Mouse (Mus musculus): ENCODE measurements around the gene Cdca7. TPM values are rescaled to one million over a fixed set of nuclear protein-coding genes. Genes with fewer than 3 reads are reported as not detected.

Gene Cdca7
- polyA plus RNA-seq (2016; fragmentation: Nextera tagmentation; extraction: Ambion mirVana), result 280 and 291 TPM in 2 replicates

DNA sequence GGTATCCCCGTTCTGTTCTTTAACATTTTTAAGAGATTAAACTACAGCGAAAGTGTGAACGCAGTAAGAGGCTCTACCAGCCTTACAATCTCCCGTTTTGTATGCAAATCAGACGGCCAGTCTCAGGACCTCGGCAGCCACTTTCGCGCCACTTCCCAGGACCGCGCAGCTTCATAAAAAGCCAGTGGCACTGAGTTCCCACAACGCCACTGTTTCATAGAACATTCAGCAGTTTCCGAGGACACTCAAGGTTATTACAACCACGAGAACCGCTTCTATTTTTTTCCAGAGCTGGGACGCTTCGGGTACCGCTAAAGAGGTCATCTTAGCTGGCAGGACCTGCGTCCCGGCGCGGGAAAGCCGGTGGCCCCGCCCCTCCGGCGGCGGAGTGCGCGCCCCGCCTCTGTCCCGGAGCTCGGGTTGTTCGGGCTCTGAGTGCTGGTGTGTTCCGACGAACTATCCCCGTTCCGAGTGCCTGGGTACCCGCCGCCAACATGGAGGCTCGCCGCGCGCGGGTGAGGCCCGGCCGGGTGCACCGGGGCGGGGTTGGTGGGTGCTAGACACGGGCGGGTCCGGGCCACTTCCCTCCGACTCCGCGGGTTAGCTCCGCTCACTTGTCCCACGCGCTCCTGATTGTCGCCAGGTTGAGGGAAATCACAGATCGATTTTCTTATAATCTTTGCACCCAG lies at the start of gene Cdca7:
Gene Cdca7, plus strand, starts transcription at position 363 of the 689 bp plus-strand sequence.
- Histone ChIP-seq H3K9me3 (no peaks in the 10 kb centered on the region), H3K4me1 (peaks cover 69% of the 10 kb centered on the region), H3K36me3 (replicated peaks) (peaks cover 24% of the 10 kb centered on the region), H3K27me3 (ENCODE audit: poor library complexity, severe bottlenecking) (peaks cover 25% of the 10 kb centered on the region), H3K27ac (peak within 1 kb of the TSS; percentile 99), H3K4me3 (peak within 1 kb of the TSS; percentile 74)
- peak; percentile 86 for DNase-seq (ENCODE audit: extremely low spot score, low spot score)
- under 1% methylated on average over 58 of the region's 58 CpGs for WGBS

DNA sequence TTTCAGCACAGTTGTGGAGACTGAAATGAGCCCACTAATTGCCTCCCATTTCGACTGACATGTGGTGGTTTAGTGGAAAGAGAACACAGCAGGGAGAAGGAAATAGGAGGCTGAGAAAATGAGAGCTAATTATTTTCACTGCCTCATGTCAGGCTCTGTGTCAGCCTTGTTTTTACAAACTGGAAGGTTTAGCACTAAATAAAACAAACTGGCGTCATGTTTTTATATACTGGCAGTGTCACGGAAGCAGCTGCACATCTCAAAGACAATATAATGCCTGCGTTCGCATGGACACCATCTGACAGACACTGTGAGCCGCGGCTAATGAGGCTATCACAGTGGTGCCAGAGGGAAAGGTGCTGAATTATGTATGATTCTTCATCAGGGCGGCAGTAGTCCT lies 49.2 kb upstream of the Cdca7 start:
- no peak overlapping the region for H3K27ac ChIP-seq
- H3K27me3 ChIP-seq (ENCODE audit: poor library complexity, severe bottlenecking), result peaks cover 87% of the 10 kb centered on the region
- H3K4me1 ChIP-seq, result peaks cover 28% of the 10 kb centered on the region
- no peaks in the 10 kb centered on the region for H3K9me3 ChIP-seq
- H3K36me3 ChIP-seq (replicated peaks), result no peaks in the 10 kb centered on the region
- WGBS, result 25% methylated on average over 8 of the region's 8 CpGs
- H3K4me3 ChIP-seq, result no peak overlapping the region
- DNase-seq (ENCODE audit: extremely low spot score, low spot score), result peak; percentile 29

GRCm38 (mm10) chr2:72427288-72427687 lies 48.7 kb upstream of the Cdca7 start:
- H3K4me3 ChIP-seq, result no peak overlapping the region
- H3K36me3 ChIP-seq (replicated peaks), result no peaks in the 10 kb centered on the region
- peaks cover 28% of the 10 kb centered on the region for H3K4me1 ChIP-seq
- WGBS, result 79% methylated on average over 11 of the region's 11 CpGs
- DNase-seq (ENCODE audit: extremely low spot score, low spot score), result no peak
- peaks cover 85% of the 10 kb centered on the region for H3K27me3 ChIP-seq (ENCODE audit: poor library complexity, severe bottlenecking)
- no peaks in the 10 kb centered on the region for H3K9me3 ChIP-seq
- H3K27ac ChIP-seq, result no peak overlapping the region

DNA sequence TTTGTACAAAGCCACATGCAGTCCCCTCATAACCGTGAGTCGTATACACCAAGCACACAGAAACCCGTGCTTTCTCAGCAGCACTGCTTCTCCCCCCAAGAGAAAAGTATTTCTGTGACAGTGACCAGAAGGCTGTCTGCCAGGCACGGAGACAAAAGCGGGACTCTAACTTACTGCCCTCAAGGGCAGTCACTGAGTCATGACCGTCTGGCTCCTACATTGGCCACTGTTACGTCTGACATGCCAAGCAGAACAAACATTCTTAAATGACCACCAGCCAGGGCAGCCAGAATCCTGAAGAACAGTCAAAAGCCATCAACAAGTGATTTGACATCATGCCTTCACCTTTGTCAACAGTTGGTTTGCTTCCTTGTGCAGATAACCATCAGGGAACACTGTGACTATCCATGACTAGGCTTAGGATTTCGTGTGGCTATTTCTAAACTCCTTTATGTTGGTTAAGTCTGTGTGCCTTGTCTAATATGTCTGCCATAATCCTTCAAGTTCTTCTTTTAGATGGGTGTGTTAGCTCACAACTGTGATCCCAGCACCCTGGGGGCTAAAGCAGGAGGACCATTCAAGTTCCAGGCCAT lies 36.9 kb upstream of the Cdca7 start:
- H3K27ac ChIP-seq, result no peak overlapping the region
- WGBS, result 85% methylated on average over 8 of the region's 8 CpGs
- no peaks in the 10 kb centered on the region for H3K9me3 ChIP-seq
- H3K4me3 ChIP-seq, result no peak overlapping the region
- no peaks in the 10 kb centered on the region for H3K4me1 ChIP-seq
- DNase-seq (ENCODE audit: extremely low spot score, low spot score), result no peak
- 0 out of 2 replicates have a peak, but pooled peaks cover 2% of the 10 kb centered on the region for H3K36me3 ChIP-seq (replicated peaks)
- peaks cover 3% of the 10 kb centered on the region; the same call in 1 of the 2 replicates for H3K27me3 ChIP-seq (ENCODE audit: poor library complexity, severe bottlenecking)

DNA sequence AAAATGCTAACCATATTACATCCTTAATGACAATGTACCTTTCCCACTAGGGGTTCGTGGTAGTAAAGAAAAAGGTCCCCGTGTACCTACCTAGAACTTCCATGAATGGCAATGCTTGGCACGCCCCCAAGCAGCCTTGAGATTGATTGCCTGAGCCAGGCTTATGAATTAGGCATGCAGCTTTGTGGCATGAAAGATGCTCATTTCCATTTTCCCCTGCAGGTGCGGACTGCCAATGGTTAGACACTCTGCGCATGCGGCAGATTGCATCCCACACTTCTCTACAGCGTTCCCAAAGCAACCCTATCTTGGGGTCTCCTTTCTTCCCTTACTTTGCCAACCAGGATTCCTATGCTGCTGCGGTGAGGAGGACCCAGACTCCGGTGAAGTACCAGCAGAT lies 34.9 kb upstream of the Cdca7 start:
- Histone ChIP-seq H3K27me3 (ENCODE audit: poor library complexity, severe bottlenecking) (0 out of 2 replicates have a peak, but pooled peaks cover 3% of the 10 kb centered on the region), H3K9me3 (no peaks in the 10 kb centered on the region), H3K27ac (no peak overlapping the region), H3K4me3 (no peak overlapping the region), H3K36me3 (replicated peaks) (0 out of 2 replicates have a peak, but pooled peaks cover 2% of the 10 kb centered on the region), H3K4me1 (no peaks in the 10 kb centered on the region)
- 95% methylated on average over 9 of the region's 9 CpGs for WGBS
- no peak for DNase-seq (ENCODE audit: extremely low spot score, low spot score)

GRCm38 (mm10) chr2:72442825-72443224 lies 33.1 kb upstream of the Cdca7 start:
- no peaks in the 10 kb centered on the region for H3K9me3 ChIP-seq
- H3K4me1 ChIP-seq, result peaks cover 10% of the 10 kb centered on the region
- 0 out of 2 replicates have a peak, but pooled peaks cover 2% of the 10 kb centered on the region for H3K36me3 ChIP-seq (replicated peaks)
- DNase-seq (ENCODE audit: extremely low spot score, low spot score), result no peak
- 97% methylated on average over 6 of the region's 6 CpGs for WGBS
- H3K4me3 ChIP-seq, result no peak overlapping the region
- no peaks in the 10 kb centered on the region for H3K27me3 ChIP-seq (ENCODE audit: poor library complexity, severe bottlenecking)
- H3K27ac ChIP-seq, result no peak overlapping the region

DNA sequence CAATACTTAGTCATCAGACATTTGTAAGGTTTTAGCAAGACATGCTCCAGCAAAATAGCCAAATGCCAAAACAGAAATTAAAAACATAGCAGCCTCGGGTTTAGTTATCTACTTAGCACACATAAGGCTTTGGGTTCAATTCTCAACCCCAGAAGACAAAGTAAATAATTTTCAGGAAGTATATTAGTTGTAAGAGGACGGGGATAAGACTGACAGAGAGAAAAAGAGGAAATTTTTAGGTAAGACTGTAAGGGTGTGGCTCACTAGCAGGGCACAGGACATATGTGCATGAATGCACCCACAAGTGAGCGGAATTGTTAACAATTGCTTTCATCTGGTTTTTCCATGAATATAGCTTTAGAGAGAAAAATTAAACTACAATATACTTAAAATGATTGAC lies 32.0 kb upstream of the Cdca7 start:
- DNase-seq (ENCODE audit: extremely low spot score, low spot score), result no peak
- Histone ChIP-seq H3K27ac (no peak overlapping the region), H3K9me3 (no peaks in the 10 kb centered on the region), H3K4me3 (no peak overlapping the region), H3K4me1 (peaks cover 11% of the 10 kb centered on the region), H3K27me3 (ENCODE audit: poor library complexity, severe bottlenecking) (no peaks in the 10 kb centered on the region), H3K36me3 (replicated peaks) (0 out of 2 replicates have a peak, but pooled peaks cover 2% of the 10 kb centered on the region)
- 79% methylated on average over 3 of the region's 3 CpGs for WGBS

DNA sequence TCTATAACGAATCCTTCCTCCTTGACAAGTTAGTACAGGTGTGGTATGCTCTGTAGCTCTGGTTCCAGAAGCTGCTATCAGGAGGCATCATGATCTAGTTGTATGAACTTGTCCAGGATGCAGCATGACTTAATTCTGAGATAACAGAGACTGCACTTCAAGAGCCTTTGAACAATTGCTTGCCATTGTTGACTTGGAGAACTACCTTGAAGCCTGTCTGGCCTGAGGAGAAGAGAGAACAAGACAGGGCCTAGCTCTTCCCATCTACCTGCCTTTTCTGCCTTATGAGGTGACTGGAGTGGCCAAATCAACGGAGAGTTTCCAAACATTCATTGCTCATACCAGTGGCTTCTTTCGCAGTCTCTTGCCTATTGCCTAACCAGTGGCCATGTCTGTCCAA lies 29.9 kb upstream of the Cdca7 start:
- H3K9me3 ChIP-seq, result no peaks in the 10 kb centered on the region
- H3K36me3 ChIP-seq (replicated peaks), result 0 out of 2 replicates have a peak, but pooled peaks cover under 1% of the 10 kb centered on the region
- no peak overlapping the region for H3K4me3 ChIP-seq
- WGBS, result 95% methylated on average over 3 of the region's 3 CpGs
- H3K27me3 ChIP-seq (ENCODE audit: poor library complexity, severe bottlenecking), result no peaks in the 10 kb centered on the region
- no peak for DNase-seq (ENCODE audit: extremely low spot score, low spot score)
- no peak overlapping the region for H3K27ac ChIP-seq
- peaks cover 21% of the 10 kb centered on the region for H3K4me1 ChIP-seq

- no peak for DNase-seq (ENCODE audit: extremely low spot score, low spot score)
These were observed 29.3 kb upstream of the Cdca7 start for GRCm38 (mm10) chr2:72446615-72447014.

GRCm38 (mm10) chr2:72453563-72453962 lies 22.4 kb upstream of the Cdca7 start:
- Histone ChIP-seq H3K4me3 (no peak overlapping the region), H3K27ac (no peak overlapping the region), H3K36me3 (replicated peaks) (no peaks in the 10 kb centered on the region), H3K27me3 (ENCODE audit: poor library complexity, severe bottlenecking) (peaks cover 14% of the 10 kb centered on the region; the same call in 1 of the 2 replicates), H3K9me3 (no peaks in the 10 kb centered on the region), H3K4me1 (peaks cover 31% of the 10 kb centered on the region)
- 30% methylated on average over 3 of the region's 3 CpGs for WGBS
- DNase-seq (ENCODE audit: extremely low spot score, low spot score), result no peak

More at GRCm38 (mm10) chr2:72446615-72447014, 29.3 kb upstream of the Cdca7 start:
- H3K9me3 ChIP-seq, result no peaks in the 10 kb centered on the region
- H3K4me1 ChIP-seq, result peaks cover 21% of the 10 kb centered on the region
- H3K4me3 ChIP-seq, result no peak overlapping the region
- WGBS, result 59% methylated on average over 5 of the region's 5 CpGs
- no peaks in the 10 kb centered on the region for H3K27me3 ChIP-seq (ENCODE audit: poor library complexity, severe bottlenecking)
- no peak overlapping the region for H3K27ac ChIP-seq
- H3K36me3 ChIP-seq (replicated peaks), result no peaks in the 10 kb centered on the region

GRCm38 (mm10) chr2:72456189-72456588 lies 19.8 kb upstream of the Cdca7 start:
- H3K9me3 ChIP-seq, result no peaks in the 10 kb centered on the region
- no peak for DNase-seq (ENCODE audit: extremely low spot score, low spot score)
- WGBS, result 85% methylated on average over 1 of the region's 1 CpGs
- H3K4me3 ChIP-seq, result no peak overlapping the region
- peaks cover 14% of the 10 kb centered on the region; the same call in 1 of the 2 replicates for H3K27me3 ChIP-seq (ENCODE audit: poor library complexity, severe bottlenecking)
- H3K36me3 ChIP-seq (replicated peaks), result no peaks in the 10 kb centered on the region
- no peak overlapping the region for H3K27ac ChIP-seq
- peaks cover 20% of the 10 kb centered on the region for H3K4me1 ChIP-seq

- no peak overlapping the region for H3K27ac ChIP-seq
- no peaks in the 10 kb centered on the region for H3K36me3 ChIP-seq (replicated peaks)
- H3K4me1 ChIP-seq, result no peaks in the 10 kb centered on the region
- H3K9me3 ChIP-seq, result no peaks in the 10 kb centered on the region
- DNase-seq (ENCODE audit: extremely low spot score, low spot score), result no peak
- no peak overlapping the region for H3K4me3 ChIP-seq
- H3K27me3 ChIP-seq (ENCODE audit: poor library complexity, severe bottlenecking), result no peaks in the 10 kb centered on the region; the same call in 1 of the 2 replicates
- WGBS, result 79% methylated on average over 7 of the region's 7 CpGs
These were observed 11.5 kb upstream of the Cdca7 start for GRCm38 (mm10) chr2:72464376-72465014.

DNA sequence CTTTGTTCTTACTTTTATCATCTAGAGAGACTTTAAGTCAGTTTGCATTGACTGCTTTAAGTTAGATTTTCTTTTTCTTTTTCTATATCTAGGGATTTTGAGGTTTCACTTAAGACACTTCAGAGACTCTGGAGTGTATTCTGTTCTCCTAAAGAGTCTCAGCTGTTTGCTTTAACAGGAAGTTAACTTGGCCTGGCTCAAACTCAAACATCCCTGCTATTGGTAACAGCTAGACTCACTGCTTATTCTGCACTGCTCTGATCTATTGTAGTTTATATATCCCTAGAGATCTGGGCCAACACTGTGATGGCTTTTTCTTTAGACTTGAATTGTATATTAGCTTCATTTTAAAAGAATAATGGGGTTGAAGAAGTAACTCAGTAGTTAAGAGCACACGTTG lies 8.4 kb upstream of the Cdca7 start:
- peaks cover 3% of the 10 kb centered on the region; the same call in 1 of the 2 replicates for H3K27me3 ChIP-seq (ENCODE audit: poor library complexity, severe bottlenecking)
- no peak overlapping the region for H3K27ac ChIP-seq
- WGBS, result 91% methylated on average over 1 of the region's 1 CpGs
- DNase-seq (ENCODE audit: extremely low spot score, low spot score), result no peak
- H3K4me3 ChIP-seq, result no peak overlapping the region
- H3K36me3 ChIP-seq (replicated peaks), result no peaks in the 10 kb centered on the region
- no peaks in the 10 kb centered on the region for H3K9me3 ChIP-seq
- H3K4me1 ChIP-seq, result 0 out of 2 replicates have a peak, but pooled peaks cover 4% of the 10 kb centered on the region

All from forebrain, embryonic 10.5 days (tissue).